Mouse (Mus musculus) ES-E14 (cell line): ENCODE measurements around the gene Neurog3.

Experiments
- CHD2 ChIP-seq: IDR thresholded peaks from 2 replicates; pipeline ENCODE4 v1.6.1; 2014; ENCODE audit warnings: mild to moderate bottlenecking, low read depth, low read length, inconsistent platforms
- HCFC1 ChIP-seq: IDR thresholded peaks from 2 replicates; pipeline ENCODE4 v1.6.1; 2012; ENCODE audit warnings: low read length, inconsistent platforms, borderline replicate concordance; ENCODE audit not compliant: insufficient read depth
- MAFK ChIP-seq: IDR thresholded peaks from 2 replicates; pipeline ENCODE4 v1.6.1; 2014; ENCODE audit warnings: mild to moderate bottlenecking, low read depth, low read length, inconsistent platforms; ENCODE audit not compliant: insufficient read depth
- ZC3H11A ChIP-seq: IDR thresholded peaks from 2 replicates; pipeline ENCODE4 v1.6.1; 2012; ENCODE audit warnings: low read depth, mild to moderate bottlenecking, inconsistent platforms, low read length, borderline replicate concordance

DNA sequence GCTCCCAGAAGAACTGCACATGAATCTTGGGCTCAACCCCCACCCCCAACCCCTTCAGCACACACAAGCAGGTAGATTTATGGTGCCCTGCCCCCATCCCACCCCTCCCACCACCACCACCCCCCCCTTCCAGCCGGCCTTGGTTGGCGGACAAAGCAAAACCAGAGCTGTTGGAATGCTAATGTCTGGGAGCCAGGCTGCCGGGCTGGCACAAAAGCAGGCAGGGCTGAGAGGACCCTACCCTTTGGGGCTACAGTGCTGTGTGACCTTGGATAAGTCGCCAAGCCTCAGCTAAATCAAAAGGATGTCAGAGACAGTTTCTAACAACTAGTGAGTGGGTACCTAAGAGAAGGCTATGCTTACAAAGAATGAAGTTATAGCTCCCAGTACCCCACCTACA, 4.3 kb downstream of the Neurog3 start:
- no peak for TF ChIP-seq CHD2
- TF ChIP-seq HCFC1, result no peak
- no peak for TF ChIP-seq MAFK
- no peak for TF ChIP-seq ZC3H11A
